Mouse (Mus musculus) lung, adult 18-20 months (tissue): ENCODE results near the gene Zrsr2.

Experiments
- DNase-seq, 2 experiments: peaks; one replicate each; pipeline ENCODE4 v3.0.0; 2022; ENCODE audit warnings: mixed read lengths in 2 of 2

Gene Zrsr2

DNA sequence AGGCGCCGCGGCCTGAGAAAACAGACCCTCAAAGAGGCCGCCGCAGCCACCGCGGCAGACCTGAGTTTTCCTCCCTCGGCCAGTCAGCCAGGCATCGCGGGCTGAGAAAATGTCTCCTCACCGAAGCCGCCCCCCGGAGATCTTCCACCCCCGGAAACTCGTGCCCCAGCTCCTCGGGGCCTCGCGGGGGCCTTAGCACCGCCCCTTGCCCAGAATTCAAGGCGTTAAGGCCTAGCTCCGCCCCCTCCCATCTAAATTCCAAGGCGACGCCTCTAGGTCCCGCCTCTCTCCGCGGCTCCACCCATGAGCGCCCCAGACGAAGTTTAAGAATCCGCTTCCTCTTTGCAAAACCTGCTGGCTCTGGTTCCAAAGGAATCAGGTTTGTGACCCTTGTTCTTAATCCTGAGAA, at the start of gene Zrsr2:
Gene Zrsr2 (minus strand): TSS at position 195 of the 409 bp plus-strand sequence.
- peak; percentile 88 to 90 for DNase-seq

DNA sequence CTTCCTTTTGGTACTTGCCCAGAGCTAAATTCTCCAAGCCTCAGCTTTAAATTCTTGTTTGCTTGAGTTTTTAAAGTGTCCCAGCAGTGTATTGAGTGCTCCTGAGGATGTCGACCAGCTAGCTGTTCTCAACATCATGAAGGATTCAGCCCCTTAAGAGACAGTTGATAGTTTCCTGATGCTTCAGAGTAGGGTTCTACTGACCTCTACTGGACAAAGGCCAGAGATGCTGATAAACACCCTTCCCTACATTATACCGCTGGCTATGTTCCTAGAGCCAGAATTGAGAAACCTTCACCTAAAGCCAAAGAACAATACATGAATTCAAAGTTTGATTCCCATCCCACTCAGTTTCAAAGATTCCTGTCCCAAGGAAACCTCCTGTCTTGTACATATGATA, 46.3 kb upstream of the Zrsr2 start:
- DNase-seq = peak in 1 of 2 experiments; percentile 4

DNA sequence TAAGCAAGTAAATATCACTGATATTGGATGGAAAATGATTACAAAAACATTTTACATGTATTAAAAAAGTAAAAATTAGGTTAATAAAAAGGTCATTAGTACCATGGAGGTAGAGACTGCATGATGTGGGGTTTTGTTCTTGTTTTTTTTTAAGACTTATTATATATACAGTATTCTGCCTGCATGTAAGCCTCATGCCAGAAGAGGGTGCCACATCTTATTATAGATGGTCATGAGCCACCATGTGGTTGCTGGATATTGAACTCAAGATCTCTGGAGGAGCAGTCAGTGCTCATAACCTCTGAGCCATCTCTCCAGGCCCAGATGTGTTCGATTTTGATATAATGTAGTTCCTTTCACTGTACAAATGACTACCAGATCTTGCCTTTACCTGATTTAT, 41.4 kb upstream of the Zrsr2 start:
- no peak for DNase-seq

DNA sequence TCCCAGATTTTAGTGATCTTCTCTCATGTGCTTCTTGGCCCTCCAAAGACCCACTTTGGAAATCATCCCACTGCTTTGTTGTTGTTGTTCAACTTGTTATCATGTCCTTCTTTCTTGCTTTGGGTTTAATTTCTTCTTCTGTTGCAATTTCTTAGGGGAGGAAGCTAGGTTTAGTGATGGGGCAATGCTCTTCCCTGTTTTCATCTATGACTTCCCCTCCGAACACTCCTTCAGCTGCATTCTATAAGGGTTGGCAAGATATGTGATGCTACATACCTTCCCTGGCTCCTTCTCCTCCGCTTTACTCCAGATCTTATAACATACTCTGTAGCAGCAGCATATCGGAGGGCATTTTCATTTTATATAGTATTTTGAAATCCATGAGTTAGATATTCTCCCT, 38.3 kb upstream of the Zrsr2 start:
- no peak for DNase-seq

DNA sequence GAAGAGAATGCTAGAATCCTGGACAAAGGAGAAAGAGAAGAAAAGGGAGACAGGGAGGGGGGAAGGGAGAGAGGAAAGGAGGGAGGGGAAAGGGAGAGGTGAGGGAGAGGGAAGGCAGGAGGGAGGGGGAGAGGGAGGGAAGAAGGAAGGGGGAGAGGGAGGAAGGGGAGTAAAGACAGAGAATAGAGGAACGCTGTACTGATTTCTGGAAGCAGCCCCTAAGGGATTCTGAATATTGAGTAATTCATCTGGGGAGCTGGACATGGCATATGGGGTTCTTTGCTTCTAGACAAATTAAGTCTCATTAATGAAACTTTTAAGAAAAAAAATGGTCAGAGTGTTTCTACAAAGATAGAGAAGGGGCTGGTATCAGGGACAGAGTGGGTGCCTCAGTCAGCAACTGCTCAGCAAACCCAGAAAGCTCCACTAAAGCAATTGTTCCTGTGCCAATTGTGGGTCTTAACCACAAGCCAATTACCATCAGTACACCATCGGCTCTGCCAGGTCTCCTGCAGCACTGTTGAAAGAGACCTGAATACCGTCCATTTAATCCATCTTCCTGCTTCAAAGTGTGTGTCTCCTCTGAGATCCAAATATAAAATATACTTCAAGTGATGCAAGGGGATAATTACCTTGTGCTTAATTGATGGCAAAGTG, 29.4 kb upstream of the Zrsr2 start:
- DNase-seq = no peak

DNA sequence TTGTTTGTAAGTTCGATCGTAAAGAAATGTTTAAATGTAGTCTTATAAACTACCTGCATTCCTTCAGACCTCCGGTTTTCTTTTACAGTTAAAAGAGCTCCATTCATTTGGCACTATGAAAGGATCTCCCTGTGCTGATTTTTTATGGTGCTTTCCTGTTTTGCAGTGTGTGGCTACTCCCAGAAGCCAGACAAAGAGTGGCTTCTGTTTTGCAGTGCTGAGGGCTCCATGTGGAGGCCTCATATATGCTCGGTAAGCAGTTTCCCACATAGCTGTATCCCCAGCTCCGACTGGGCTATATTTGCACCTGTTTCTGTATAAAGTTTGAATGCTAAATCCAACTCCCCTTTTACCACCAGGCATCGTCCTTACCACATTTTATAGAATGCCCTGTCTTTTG, 23.7 kb upstream of the Zrsr2 start:
- no peak for DNase-seq

DNA sequence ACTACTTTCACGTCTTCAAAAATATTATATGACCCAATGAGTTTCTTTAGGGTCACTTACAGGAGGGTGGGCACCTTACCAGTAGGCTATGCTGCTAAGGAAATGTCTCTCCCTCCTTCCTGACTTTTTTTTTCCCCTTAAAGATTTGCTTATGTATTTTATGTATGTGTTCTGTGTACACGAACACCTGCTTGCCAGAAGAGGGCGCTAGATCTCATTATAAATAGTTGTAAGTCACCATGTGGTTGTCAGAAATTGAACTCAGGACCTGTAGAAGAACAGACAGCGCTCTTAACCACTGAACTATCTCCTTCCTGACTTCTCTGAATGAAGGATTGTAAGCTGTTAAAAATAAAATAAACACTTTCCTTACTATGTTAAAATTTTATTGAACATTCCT, 23.0 kb upstream of the Zrsr2 start:
- DNase-seq = no peak

DNA sequence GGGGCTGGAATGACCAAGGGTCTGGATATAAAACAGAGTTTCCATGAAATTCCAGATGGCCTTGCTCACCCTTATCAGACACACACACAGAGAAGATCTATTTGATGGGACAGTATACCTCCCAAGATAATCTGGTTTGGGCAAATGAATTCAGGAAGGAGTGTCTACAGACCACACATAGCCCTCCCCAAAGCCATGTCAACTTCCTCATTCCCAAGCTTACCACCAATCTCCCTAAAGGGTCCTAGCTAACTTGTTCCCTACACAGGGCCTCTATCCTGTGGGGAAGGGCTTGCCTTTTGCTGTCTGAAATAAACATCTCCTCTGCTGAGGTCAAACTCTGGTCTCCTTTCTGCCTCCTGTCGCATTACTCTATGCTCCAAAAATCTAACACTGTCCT, 22.6 kb upstream of the Zrsr2 start:
- DNase-seq = no peak

DNA sequence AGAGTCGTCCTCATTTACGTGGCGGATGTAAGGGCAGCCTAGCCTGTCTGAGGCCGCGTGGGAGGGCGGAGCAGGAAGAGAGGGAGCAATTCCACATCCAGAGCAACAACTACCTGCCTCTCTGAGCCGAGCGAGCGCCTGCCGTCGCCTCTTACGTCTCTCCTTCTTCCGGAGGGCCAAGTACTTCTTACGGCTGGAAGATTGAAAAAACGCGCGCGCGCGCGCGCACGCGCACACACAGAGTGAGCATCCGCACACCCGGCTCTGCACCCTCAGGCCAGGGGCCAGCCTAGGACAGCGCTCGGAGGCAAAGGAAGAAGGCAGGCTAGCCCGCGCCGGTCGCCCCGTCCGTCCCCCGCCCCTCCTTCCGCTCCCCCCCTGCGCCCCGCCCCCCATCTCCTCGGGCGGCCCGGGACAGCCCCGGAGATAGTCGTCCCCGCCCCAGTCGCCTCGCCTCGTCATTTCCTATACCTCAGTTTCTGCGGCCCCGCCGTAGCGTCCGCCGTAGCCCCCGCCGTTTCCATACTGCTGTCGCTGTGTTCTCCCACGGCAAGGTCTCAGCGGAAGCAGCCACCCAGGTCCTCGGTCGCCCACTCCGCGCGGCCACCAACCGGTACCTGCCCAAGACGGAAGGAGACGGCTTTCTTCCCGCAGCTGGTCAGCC, 526 bp downstream of the Zrsr2 start:
- DNase-seq = peak; percentile 62 to 77

DNA sequence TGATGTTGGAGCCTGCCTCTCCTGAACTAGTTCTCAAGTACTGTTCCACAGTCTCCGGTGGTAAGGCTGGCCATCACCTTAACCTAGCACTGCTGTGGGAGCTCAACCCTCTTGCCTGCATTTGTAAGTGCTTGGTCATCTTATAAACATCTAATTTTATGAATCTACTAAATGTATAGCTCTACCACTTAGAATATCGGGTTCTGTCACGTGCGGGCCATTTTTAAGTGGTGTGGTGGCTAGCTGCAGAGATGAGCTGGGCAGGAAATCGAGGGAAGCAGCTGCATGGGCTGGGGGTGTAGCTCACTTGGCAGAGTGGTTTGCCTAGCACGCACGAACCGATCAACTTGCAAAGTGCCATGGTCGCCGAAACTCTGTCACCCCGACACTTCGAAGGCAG, 1.1 kb downstream of the Zrsr2 start:
- DNase-seq = no peak

DNA sequence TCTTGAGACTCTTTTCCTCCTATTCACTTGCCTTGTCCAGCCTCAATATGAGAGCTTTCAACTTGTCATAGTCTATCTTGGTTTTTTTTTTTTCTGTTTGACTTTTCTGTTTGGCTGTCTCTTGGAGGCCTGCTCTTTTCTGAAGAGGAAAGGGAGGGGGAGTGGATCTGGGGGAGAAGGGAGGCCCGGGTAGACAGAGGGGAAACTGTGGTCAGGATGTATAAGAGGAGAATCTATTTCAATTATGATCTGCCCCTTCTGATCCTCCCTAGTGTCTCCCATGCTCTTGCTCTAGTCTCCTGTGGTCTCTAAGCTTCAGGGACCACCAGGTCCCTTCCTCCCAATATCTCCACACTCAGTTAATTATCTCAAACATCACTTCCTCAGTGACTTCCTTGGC, 6.8 kb downstream of the Zrsr2 start:
- DNase-seq = no peak

DNA sequence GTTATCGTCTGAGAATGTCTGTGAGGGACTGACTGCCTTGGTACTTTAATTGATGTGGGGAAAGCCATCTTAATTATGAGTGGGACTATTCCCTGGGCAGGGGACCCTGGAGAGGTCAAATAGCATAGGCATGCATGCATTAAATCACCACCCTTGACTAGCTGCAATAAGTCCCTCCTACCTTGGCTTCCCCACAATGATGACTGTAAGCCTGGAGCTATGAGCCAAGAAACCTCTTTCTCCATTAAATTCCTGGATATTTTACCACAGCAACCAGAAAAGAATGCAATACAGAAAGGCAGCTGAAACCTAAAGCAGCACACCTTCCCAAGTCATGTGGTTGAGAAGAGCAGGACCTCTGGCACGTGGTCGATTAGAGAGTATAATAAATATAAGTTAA, 14.1 kb downstream of the Zrsr2 start:
- no peak for DNase-seq

DNA sequence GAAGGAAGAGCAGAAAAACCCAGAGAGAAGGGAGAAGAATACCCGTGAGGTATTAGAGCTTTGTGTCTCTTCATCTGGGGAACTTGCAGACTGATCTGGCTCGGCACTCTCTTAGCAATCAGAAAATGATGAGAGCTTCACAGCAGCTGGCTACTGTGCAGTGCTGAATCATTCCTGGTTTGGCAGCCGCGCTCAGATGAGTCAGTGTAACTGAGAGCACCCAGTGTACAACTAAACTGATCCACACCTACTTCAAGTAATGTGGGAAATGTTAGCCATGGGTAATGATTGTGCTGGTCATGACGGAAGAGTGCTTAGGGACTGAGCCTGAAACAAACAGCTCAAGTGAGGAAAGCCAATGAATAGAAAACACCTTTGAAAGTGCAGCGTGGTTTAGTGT, 19.9 kb downstream of the Zrsr2 start:
- DNase-seq = no peak

DNA sequence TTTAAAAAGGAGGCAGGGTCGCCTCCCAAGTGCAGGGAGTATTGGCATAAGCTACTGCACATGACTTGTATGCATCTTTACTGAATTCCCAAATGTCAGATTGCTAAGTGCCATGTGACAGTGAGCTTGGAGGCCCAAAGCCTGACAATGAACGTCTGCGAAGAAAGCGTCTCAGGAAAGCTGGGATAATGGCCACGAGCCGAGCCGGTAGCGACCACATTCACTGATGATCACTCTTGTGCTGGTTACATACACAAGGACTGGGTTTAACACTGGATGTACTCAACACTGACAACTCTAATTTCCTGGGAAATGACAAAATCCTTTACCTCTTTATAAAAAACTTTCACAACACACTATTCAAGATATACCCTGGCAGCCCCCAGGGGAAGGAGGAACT, 23.7 kb downstream of the Zrsr2 start:
- DNase-seq = no peak

DNA sequence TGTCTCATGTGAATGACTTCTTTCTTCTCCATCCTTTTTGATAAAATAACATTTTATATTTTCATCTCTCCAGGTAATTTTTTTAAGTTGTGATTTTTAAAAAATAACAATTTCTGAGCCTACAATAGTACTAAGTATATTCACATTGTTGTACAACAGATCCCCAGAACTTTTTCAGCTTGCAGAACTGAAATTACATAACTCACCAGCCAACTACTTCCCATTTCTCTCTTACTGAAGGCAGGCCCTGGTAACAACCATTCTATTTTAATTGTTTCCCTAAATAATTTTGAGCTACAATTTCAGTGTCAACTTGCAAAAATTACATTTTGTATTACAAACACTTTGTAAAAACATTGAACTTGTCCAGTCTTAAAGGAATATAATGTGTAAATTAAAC, 28.9 kb downstream of the Zrsr2 start:
- no peak for DNase-seq

DNA sequence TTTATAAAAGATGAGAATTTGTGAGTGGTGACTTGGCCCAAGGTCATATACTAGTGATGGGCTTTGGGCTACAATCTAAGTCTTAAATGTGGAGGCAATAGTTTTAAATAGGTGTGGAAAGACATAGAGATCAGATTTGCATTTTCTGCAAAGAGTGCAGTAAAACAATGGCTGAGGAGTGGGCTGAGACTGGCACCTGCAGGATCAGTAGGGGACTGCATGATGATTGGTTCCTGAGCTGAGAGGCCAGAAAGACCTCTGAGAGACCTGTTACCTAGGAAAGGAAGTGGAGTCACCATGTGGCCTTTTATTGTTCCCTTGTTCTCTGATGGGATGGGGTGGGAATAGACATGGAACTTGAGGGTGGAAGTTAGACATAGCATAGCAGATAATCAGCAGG, 45.7 kb downstream of the Zrsr2 start:
- no peak for DNase-seq

DNA sequence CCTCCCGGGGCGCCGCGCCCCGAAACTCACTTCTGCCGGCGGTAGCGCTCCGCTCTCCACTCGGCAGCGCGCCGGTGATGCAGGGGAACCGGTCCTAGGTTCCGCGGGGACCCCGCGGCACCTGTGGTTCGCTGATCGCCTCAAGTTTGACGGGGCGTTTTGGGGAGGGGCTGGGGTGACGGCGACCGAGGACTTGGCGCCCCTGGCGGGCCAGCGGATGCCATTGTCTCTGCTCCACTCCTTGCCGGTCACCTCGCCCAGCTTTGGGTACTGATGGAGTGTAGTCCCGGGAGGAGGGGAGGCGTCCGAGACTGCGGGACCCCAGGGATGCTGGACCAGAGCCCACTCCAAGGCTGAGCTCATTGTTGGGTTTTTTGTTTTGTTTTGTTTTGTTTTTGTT, 49.1 kb downstream of the Zrsr2 start:
- DNase-seq = peak; percentile 25 to 33

DNA sequence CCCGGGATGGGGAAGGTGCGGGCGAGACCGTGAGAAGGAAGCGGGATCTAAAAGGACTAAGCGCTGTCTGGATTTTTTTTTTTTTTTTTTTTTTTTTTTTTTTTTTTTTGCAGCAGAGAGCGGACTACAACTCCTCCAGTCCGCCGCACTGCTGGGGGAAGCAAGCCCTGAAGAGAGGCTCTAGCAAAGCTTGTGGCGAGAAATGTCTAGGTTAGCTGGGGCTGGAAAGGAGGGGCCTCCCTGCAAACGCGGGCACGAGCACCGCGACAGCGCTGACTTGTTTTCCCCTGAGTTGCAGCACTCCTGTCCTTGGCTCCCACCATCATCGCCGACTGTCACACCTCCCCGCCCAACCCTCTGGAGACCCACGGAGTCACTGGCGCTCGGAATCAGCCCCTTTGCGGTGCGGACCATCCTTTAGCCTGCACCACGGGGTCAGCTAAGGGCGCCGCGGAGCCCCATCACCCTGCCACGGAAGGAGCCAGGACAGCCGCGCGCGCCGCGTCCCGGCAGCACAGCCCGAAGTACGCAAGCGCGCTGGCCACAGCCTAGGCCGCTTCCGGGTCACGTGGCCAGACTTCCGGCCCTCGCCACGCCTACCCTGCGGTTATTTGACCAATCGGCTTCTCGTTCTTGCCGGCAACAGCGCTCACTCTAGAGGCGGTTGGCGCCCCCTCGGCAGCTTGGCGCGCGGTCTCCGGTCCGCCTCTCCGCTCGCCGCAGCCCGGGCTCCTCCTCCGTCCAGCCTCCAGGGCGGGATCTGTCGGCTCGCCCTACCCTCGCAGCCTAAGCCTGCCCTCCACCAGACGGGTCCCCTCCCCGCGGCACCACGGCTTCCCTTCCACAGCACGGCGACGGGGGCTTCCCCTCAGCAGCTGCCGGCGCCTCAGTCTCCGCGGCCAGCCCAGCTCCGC, 49.9 kb downstream of the Zrsr2 start, which contains the start of gene Ap1s2:
Gene Ap1s2 (plus strand): TSS at position 681 of the 914 bp plus-strand sequence.
- peak; percentile 94 to 95 for DNase-seq

DNA sequence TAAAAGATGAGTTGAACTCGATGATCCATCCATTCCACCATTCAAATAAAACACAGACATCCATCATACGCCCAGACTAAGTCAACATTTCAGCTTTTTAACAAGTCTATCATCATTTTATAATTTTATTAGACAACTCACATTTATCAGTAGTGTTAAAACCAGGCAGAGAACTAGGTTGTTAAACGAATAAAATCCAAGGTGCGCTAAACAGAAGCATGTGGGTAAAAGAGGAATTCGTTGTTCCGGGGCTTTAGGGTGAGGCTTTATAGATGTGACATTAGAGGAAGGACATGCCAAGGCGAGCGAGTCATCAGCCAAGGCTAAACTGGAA, 50.5 kb downstream of the Zrsr2 start:
- DNase-seq = no peak

DNA sequence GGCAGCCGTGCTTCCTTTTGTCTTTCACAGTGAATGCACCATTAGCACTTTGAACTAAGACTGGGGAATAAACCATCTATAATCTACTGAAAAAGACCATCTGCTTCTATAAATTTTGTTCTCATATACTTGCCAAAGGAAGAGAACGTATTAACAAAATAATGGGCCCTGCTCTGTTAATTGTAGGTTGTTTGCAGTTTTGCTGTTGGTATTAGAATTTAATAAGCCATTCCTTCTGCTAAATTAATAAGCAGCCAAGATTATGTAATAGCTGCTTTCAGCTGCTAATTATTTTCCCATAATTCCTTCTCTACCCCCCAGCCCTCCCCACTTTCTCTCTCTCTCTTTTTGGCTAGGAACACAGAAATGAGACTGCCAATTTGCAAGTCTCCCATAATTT, 51.6 kb downstream of the Zrsr2 start:
- DNase-seq = no peak

DNA sequence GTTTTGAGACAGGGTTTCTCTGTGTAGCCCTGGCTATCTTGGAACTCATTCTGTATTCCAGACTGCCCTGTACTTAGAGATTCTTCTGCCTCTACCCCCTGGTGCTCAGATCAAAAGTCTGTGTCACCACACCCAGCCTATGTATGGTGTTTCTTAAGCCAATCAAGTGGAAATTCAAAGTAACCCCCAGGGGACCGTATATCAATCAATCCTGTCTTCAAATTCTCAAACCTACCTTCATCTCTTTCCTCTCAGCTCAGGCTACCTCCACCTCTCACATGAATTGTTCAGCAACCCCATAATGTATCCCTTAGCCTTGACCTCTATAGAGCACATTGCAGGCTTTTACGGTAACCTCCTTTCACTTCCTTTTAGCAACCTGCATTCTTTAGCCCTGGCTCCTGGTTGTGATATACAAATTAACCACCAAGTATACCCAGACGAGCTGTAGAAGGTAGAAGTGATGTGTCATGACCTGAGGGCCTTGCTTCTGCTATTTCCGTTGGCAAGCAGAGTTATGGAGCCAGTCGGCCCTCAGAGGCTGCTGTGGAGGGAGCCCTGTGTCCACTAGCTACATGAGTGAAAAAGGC, 58.9 kb downstream of the Zrsr2 start:
- DNase-seq = no peak

DNA sequence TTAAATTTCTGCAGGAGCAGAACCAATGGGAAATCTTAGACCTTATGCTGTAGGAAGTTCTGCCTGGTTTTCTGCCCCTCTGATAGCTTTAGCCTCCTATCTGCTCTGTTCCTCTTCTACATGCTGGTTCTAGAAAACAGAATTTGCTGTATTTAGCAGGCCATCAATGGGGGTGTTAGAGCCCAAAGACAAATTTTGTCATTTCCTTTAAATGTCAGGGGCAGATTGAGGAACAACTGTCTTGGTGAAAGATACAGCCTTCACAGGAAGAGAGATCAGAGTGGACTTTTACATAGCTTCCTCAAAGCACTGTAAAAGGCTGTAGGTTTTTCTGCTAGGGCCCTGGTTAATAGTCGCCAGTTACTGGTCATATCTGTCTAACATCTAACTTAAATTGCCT, 61.1 kb downstream of the Zrsr2 start:
- no peak for DNase-seq

DNA sequence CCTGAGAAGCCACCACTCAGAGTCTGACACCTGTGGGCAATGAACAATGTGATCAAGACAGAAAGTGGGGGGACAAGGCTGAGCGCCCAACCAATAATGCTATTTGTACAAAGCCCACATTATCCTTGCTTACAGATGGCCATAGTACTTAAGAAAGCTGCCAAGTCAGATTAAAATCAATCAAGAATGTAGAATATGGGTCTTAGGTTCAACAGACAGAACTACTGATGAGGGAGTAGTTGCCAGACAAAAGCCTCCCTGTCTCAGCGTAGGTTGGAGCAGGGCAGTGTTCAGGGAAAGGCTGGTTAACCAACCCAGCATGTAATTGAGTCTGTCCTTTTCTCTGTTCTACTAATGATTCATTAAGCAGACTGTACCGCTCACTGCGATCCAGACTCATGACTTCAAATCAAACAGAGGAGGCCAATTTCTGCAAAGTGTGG, 72.9 kb downstream of the Zrsr2 start:
- DNase-seq = no peak
